Mouse (Mus musculus) midbrain, embryonic 10.5 days (tissue): Measurements from ENCODE around the gene Pde11a. TPM values are rescaled to one million over a fixed set of nuclear protein-coding genes. Genes with fewer than 3 reads are reported as not detected.

Experiments used
- DNase-seq: peaks from one replicate; pipeline ENCODE4 v3.0.0-alpha.2; 2017; ENCODE audit warnings: low spot score
- H3K27ac ChIP-seq: fragments of 300-500 bp; sonication (generic); replicated peaks from 2 replicates; pipeline ENCODE4 v1.5.1; 2016; ENCODE audit warnings: mild to moderate bottlenecking
- H3K27me3 ChIP-seq: fragments of 300-500 bp; sonication (generic); 2 replicates; pipeline ENCODE4 v1.6.1; 2016; ENCODE audit warnings: low read depth, mild to moderate bottlenecking; ENCODE audit not compliant: poor library complexity, severe bottlenecking
- H3K36me3 ChIP-seq: fragments of 300-500 bp; sonication (generic); 2 replicates; pipeline ENCODE4 v1.6.1; 2016; ENCODE audit warnings: mild to moderate bottlenecking, moderate library complexity
- H3K4me1 ChIP-seq: fragments of 300-500 bp; sonication (generic); 2 replicates; pipeline ENCODE4 v1.6.1; 2016
- H3K4me3 ChIP-seq: fragments of 300-500 bp; sonication (generic); 2 replicates; pipeline ENCODE4 v1.5.1; 2016; ENCODE audit warnings: mild to moderate bottlenecking, moderate library complexity
- H3K9me3 ChIP-seq: fragments of 300-500 bp; sonication (generic); replicated peaks from 2 replicates; pipeline ENCODE4 v1.6.1; 2016; ENCODE audit warnings: mild to moderate bottlenecking
- WGBS: fragments of 180-500 bp; shearing (Covaris S2); methylation state at CpG from one replicate; pipeline ENCODE4 v1.1.7; 2016; 5-methylcytosine and 5-hydroxymethylcytosine counted together
- polyA plus RNA-seq: library from polyadenylated mRNA; unstranded; fragments of >200 nt; fragmentation: Nextera tagmentation; extraction: Ambion mirVana; gene quantifications from 2 replicates; pipeline ENCODE4 v1.2.1, GENCODE M21; 2016

The Pde11a gene
- polyA plus RNA-seq, 1 experiment from 2014 or later, result 0.51 TPM

- 83% methylated on average over 7 of the region's 7 CpGs for WGBS
- Histone ChIP-seq H3K4me1 (peaks cover 22% of the 10 kb centered on the region), H3K36me3 (no peaks in the 10 kb centered on the region)
Observed at GRCm38 (mm10) chr2:76097847-76098246, 240.7 kb downstream of the Pde11a start.

DNA sequence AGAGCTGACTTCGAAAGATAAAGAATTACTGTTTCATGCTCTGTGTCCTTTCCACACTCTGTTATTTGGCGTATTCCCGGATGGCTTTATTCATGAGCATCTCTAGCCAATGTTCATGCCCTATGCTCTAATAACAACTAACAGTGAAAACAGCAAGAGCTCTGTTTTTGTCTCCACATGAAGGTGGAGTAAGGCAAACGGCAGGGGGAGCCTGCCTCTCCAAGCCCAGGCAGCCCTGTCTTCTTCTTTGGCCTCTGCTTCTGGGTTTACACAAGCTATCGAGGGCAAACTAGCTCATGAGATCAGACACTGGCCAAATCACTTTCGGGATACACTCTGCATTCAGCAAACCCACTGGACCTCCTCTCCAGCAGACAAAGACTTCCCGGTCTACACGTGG is 241.3 kb downstream of the Pde11a start:
- H3K27ac ChIP-seq, result no peak overlapping the region
- no peak overlapping the region for H3K4me3 ChIP-seq
- H3K27me3 ChIP-seq, result peaks cover 18% of the 10 kb centered on the region; the same call in 1 of the 2 replicates
- H3K4me1 ChIP-seq, result peaks cover 22% of the 10 kb centered on the region
- 81% methylated on average over 8 of the region's 8 CpGs for WGBS
- H3K9me3 ChIP-seq, result no peaks in the 10 kb centered on the region
- H3K36me3 ChIP-seq, result no peaks in the 10 kb centered on the region
- no peak for DNase-seq

More at GRCm38 (mm10) chr2:76097847-76098246, 240.7 kb downstream of the Pde11a start:
- DNase-seq, result no peak
- Histone ChIP-seq H3K4me3 (no peak overlapping the region), H3K27ac (no peak overlapping the region), H3K9me3 (no peaks in the 10 kb centered on the region), H3K27me3 (peaks cover 18% of the 10 kb centered on the region; the same call in 1 of the 2 replicates)

DNA sequence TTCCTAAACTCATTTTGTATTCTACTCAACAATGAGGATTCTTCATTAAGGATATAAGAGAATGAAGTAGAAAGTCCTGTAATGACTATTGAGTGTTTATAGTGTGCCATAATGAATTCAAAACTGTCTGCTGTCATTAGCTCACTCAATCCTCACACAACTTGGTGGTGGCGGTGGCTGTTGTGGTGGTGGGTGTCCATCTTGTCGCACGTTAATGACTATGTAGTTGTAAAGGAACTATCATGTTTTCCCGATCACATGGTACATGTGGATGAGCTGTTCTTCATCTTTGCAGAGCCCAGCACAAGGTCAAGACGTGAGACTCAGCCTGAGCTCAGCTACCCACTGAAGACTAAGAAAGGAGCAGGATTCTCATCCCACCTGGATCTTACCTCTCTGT is 242.7 kb downstream of the Pde11a start:
- peaks cover 17% of the 10 kb centered on the region for H3K4me1 ChIP-seq
- WGBS, result 94% methylated on average over 5 of the region's 5 CpGs
- no peaks in the 10 kb centered on the region for H3K9me3 ChIP-seq
- no peak for DNase-seq
- no peak overlapping the region for H3K27ac ChIP-seq
- H3K36me3 ChIP-seq, result no peaks in the 10 kb centered on the region
- peaks cover 15% of the 10 kb centered on the region; the same call in 1 of the 2 replicates for H3K27me3 ChIP-seq
- H3K4me3 ChIP-seq, result no peak overlapping the region

- H3K36me3 ChIP-seq, result no peaks in the 10 kb centered on the region
- H3K27ac ChIP-seq, result no peak overlapping the region
- no peak for DNase-seq
- no peaks in the 10 kb centered on the region for H3K9me3 ChIP-seq
- no peak overlapping the region for H3K4me3 ChIP-seq
- no peaks in the 10 kb centered on the region for H3K4me1 ChIP-seq
- H3K27me3 ChIP-seq, result no peaks in the 10 kb centered on the region
Observed at GRCm38 (mm10) chr2:76090506-76090905, 248.1 kb downstream of the Pde11a start.

DNA sequence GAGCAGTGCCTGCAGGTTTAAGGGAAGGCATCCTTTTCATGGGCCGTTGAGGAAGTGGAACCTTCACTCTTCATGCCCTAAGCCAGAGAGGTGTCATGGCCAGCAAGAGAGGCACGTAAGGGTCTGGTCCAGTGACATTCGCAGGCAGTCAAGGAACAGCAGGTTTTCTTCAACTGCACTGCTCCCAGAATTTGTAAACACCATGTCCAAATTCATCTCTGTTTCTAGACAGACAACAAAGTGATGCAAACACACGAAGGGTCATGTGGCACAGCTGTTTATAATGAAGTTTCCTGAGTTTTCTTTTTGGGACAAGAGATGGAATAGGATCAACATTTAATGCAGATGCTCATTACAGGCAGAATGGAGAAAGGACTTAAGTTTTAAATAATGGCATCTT is 249.7 kb downstream of the Pde11a start:
- Histone ChIP-seq H3K36me3 (no peaks in the 10 kb centered on the region), H3K4me3 (no peak overlapping the region), H3K4me1 (no peaks in the 10 kb centered on the region), H3K27ac (no peak overlapping the region), H3K27me3 (no peaks in the 10 kb centered on the region), H3K9me3 (no peaks in the 10 kb centered on the region)
- no peak for DNase-seq
- WGBS, result 84% methylated on average over 4 of the region's 4 CpGs

- no peak overlapping the region for H3K27ac ChIP-seq
- no peaks in the 10 kb centered on the region for H3K4me1 ChIP-seq
- WGBS, result 85% methylated on average over 5 of the region's 5 CpGs
- H3K27me3 ChIP-seq, result no peaks in the 10 kb centered on the region
- H3K9me3 ChIP-seq, result no peaks in the 10 kb centered on the region
- H3K4me3 ChIP-seq, result no peak overlapping the region
- DNase-seq, result no peak
- no peaks in the 10 kb centered on the region for H3K36me3 ChIP-seq
Observed at GRCm38 (mm10) chr2:76088413-76088812, 250.2 kb downstream of the Pde11a start.

- Histone ChIP-seq H3K27me3 (no peaks in the 10 kb centered on the region), H3K36me3 (no peaks in the 10 kb centered on the region), H3K4me3 (no peak overlapping the region), H3K4me1 (no peaks in the 10 kb centered on the region), H3K27ac (no peak overlapping the region), H3K9me3 (no peaks in the 10 kb centered on the region)
- 80% methylated on average over 3 of the region's 3 CpGs for WGBS
- no peak for DNase-seq
Observed at GRCm38 (mm10) chr2:76087170-76087569, 251.4 kb downstream of the Pde11a start.

- no peaks in the 10 kb centered on the region for H3K4me1 ChIP-seq
- H3K27ac ChIP-seq, result no peak overlapping the region
- H3K9me3 ChIP-seq, result no peaks in the 10 kb centered on the region
- H3K4me3 ChIP-seq, result no peak overlapping the region
- no peak for DNase-seq
- H3K27me3 ChIP-seq, result no peaks in the 10 kb centered on the region
- no peaks in the 10 kb centered on the region for H3K36me3 ChIP-seq
- WGBS, result 85% methylated on average over 4 of the region's 4 CpGs
Observed at GRCm38 (mm10) chr2:76084982-76085381, 253.6 kb downstream of the Pde11a start.

DNA sequence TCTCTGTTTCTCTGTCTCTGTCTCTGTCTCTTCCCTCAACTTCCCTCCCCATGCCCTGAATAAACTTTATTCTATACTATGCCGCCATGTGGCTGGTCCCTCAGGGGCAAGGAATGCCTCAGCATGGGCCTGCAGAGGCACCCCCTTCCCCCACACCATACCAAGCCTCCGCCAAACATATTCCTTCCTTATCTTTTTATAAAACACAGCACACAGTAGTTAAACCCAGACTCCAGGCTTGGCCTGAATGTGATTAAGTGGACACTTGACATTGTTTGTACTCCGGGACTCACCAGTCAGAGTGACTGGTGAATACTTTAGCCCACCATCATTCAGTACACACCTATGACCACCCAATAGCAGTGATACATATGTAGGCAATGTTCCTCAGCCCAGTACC is 254.7 kb downstream of the Pde11a start:
- Histone ChIP-seq H3K9me3 (no peaks in the 10 kb centered on the region), H3K4me1 (no peaks in the 10 kb centered on the region), H3K27ac (no peak overlapping the region), H3K27me3 (no peaks in the 10 kb centered on the region), H3K36me3 (no peaks in the 10 kb centered on the region), H3K4me3 (no peak overlapping the region)
- DNase-seq, result no peak
- WGBS, result 79% methylated on average over 3 of the region's 3 CpGs

GRCm38 (mm10) chr2:76083396-76083795 is 255.2 kb downstream of the Pde11a start:
- H3K36me3 ChIP-seq, result no peaks in the 10 kb centered on the region
- WGBS, result 89% methylated on average over 2 of the region's 2 CpGs

DNA sequence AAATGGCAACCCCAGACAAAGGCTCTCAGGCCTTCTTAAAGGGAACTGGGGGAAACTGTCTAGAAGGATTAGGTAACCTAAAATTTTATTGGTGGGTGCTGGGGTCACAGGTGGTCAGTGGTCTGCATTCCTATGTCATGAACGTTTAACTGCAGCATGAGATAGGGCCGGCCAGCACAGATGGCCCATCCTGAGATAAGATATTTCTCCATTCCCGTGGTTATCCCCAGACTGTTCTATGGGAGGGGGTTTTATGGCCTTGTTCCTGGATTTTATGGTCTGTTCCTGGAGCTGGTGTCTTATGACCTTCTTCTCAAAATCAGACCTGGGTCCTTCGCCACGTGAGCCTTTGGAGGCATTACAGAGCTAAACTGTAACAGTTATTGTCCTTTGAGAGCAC is 256.6 kb downstream of the Pde11a start:
- no peaks in the 10 kb centered on the region for H3K36me3 ChIP-seq
- no peaks in the 10 kb centered on the region for H3K4me1 ChIP-seq
- 90% methylated on average over 5 of the region's 5 CpGs for WGBS
- DNase-seq, result no peak
- H3K4me3 ChIP-seq, result no peak overlapping the region
- no peak overlapping the region for H3K27ac ChIP-seq
- no peaks in the 10 kb centered on the region for H3K27me3 ChIP-seq
- H3K9me3 ChIP-seq, result no peaks in the 10 kb centered on the region

More at GRCm38 (mm10) chr2:76083396-76083795, 255.2 kb downstream of the Pde11a start:
- Histone ChIP-seq H3K4me3 (no peak overlapping the region), H3K9me3 (no peaks in the 10 kb centered on the region), H3K4me1 (no peaks in the 10 kb centered on the region), H3K27me3 (no peaks in the 10 kb centered on the region), H3K27ac (no peak overlapping the region)
- no peak for DNase-seq

DNA sequence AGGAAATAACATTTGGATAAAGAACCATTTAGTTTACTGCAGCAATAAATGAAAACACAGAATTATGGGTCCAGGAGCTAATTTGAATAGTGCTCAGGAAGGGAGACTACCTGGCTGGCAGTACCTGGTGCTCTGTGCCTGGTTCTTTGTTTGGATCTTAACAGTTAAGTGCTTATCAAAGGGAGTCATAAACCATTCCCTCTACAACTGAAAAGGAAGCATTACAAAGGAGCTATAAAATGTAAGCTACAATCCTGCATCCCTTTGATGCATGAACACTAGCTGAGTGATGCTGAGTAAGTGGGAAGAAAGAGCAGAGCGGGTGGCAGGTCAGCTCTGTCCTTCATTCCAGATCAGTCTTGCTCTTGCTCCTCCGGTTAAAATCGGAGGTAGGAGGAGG is 258.0 kb downstream of the Pde11a start:
- Histone ChIP-seq H3K27me3 (no peaks in the 10 kb centered on the region), H3K4me3 (no peak overlapping the region), H3K4me1 (no peaks in the 10 kb centered on the region), H3K27ac (no peak overlapping the region), H3K36me3 (no peaks in the 10 kb centered on the region), H3K9me3 (no peaks in the 10 kb centered on the region)
- WGBS, result 87% methylated on average over 3 of the region's 3 CpGs
- DNase-seq, result no peak

DNA sequence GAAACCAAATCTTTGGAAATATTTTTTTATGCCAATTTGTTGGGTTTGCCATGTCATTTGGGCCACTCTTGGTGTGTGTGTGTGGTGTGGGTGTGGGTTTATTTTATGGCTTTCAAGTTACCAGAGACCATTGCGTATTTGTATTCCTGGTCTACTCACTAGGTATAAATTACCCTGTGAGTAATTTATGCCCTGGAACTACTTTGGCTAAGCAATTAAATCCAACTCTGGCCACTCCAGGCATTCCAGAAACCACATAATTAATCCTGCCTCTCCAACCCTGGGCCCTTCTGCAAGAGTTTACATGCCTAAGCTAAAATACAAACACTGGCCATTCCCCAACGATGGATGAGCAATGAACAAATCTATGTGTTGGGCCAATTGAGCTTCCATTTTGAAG is 261.7 kb downstream of the Pde11a start:
- WGBS, result 82% methylated on average over 2 of the region's 2 CpGs
- Histone ChIP-seq H3K9me3 (no peaks in the 10 kb centered on the region), H3K4me1 (no peaks in the 10 kb centered on the region), H3K4me3 (no peak overlapping the region), H3K27me3 (no peaks in the 10 kb centered on the region), H3K27ac (no peak overlapping the region), H3K36me3 (no peaks in the 10 kb centered on the region)
- DNase-seq, result no peak

DNA sequence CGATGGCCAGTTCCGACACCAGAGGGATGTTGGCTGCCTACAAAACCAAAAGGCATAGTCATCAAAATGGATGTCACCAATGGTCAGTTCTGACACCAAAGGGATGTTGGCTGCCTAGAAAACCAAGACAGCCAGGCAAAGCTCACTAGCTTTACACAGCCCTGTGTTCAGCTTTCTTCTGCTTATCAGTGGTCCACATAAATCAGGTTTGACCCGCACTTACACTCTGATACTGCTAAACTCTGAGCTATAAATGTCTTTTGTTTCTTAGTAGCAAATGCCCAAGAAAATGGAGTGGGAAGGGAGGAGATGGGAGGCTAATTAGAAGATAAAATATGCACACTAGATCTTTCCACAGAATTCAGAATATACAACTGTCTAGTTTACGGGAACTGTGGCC is 262.5 kb downstream of the Pde11a start:
- Histone ChIP-seq H3K36me3 (no peaks in the 10 kb centered on the region), H3K9me3 (no peaks in the 10 kb centered on the region), H3K4me1 (no peaks in the 10 kb centered on the region), H3K27ac (no peak overlapping the region), H3K4me3 (no peak overlapping the region), H3K27me3 (no peaks in the 10 kb centered on the region)
- WGBS, result 94% methylated on average over 4 of the region's 4 CpGs
- no peak for DNase-seq
